Mouse (Mus musculus) hindbrain, embryonic 12.5 days (tissue): ENCODE data around the gene Add1. TPM values are rescaled to one million over a fixed set of nuclear protein-coding genes. Genes with fewer than 3 reads are reported as not detected.
A peak's percentile ranks its signal among the peaks of the same experiment; 100 is the strongest.

Experiments
- ATAC-seq: fragments of 200-750 bp; cut with Nextera tagmentation; 2 replicates; pipeline ENCODE4 v1.8.0; 2017; ENCODE audit warnings: moderate TSS enrichment; ENCODE audit not compliant: low FRiP score
- H3K27ac ChIP-seq: fragments of 300-500 bp; sonication (generic); 2 replicates; pipeline ENCODE4 v1.5.1; 2016; ENCODE audit warnings: mild to moderate bottlenecking
- H3K27me3 ChIP-seq: fragments of 300-500 bp; sonication (generic); 2 replicates; pipeline ENCODE4 v1.6.1; 2016; ENCODE audit warnings: mild to moderate bottlenecking
- H3K36me3 ChIP-seq: fragments of 300-500 bp; sonication (generic); 2 replicates; pipeline ENCODE4 v1.6.1; 2016; ENCODE audit warnings: mild to moderate bottlenecking
- H3K4me1 ChIP-seq: fragments of 300-500 bp; sonication (generic); 2 replicates; pipeline ENCODE4 v1.6.1; 2016
- H3K4me2 ChIP-seq: fragments of 300-500 bp; sonication (generic); replicated peaks from 2 replicates; pipeline ENCODE4 v1.6.1; 2016; ENCODE audit warnings: mild to moderate bottlenecking
- H3K4me3 ChIP-seq: fragments of 300-500 bp; sonication (generic); 2 replicates; pipeline ENCODE4 v1.5.1; 2016; ENCODE audit warnings: mild to moderate bottlenecking
- H3K9ac ChIP-seq: fragments of 300-500 bp; sonication (generic); 2 replicates; pipeline ENCODE4 v1.6.1; 2016; ENCODE audit warnings: mild to moderate bottlenecking, moderate library complexity
- H3K9me3 ChIP-seq: fragments of 300-500 bp; sonication (generic); replicated peaks from 2 replicates; pipeline ENCODE4 v1.6.1; 2016; ENCODE audit warnings: mild to moderate bottlenecking
- WGBS: fragments of 180-500 bp; shearing (Covaris S2); methylation state at CpG from one replicate; pipeline ENCODE4 v1.1.7; 2016; 5-methylcytosine and 5-hydroxymethylcytosine counted together
- polyA plus RNA-seq: library from polyadenylated mRNA; unstranded; fragments of >200 nt; fragmentation: Nextera tagmentation; extraction: Ambion mirVana; gene quantifications from 2 replicates; pipeline ENCODE4 v1.2.1, GENCODE M21; 2016

The Add1 gene
- polyA plus RNA-seq, 1 experiment from 2014 or later: 223 TPM

DNA sequence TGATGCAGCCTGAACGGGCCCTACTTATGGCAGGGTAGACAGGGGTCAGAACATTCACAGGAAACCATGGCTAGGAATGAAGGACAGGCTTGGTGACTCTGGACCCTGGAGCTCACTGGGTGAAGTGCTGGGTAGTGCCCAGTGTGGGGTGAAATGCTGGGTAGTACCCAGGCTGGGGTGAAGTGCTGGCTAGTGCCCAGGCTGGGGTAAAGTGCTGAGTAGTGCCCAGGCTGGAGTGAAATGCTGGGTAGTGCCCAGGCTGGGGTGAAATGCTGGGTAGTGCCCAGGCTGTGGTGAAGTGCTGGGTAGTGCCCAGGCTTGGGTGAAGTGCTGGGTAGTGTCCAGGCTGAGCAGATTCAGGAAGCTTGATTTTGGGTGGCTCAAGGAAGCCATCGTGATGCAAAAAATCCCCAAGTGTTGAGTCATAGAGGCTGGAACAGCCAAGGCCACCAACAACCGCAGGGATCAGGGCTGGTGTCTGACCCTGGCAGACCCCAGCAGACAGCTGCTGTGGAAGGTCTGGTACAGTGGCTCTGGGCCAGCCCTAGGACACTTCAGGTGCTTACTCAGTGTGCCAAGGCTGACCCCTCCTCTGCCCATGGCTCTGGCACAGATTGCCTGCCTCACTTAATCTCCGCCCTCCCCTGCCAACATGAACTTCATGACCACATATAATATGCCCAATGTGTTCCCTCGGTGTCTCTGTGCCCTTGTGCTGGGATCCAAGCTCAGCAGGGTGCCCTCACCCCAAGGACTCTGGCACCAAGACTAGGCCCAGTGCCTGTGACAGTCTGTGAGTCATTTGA, 38.5 kb upstream of the Add1 start:
- 83% methylated on average over 5 of the region's 5 CpGs for WGBS
- ATAC-seq: no peak
- H3K4me2 ChIP-seq: no peak overlapping the region

DNA sequence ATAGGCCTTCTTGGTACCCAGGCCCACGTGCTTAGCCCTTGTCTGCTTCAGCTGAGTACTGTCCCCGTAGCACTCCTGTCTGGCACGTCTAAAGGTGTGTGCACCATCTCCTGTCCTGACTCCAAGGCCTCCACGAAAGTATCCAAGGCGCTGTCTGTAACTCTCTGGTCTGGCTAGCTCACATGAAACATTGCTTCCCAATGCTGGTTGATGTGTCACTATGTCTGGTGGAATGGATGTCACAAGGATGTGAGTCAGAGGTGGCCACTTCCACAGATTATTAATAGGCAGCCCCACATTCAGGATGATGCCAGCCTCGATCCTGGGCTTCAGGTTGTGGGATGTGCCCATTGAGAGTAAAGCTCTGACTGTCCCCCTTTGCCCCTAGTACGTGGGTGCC, 37.6 kb upstream of the Add1 start:
- Histone ChIP-seq H3K27ac (no peak overlapping the region), H3K9me3 (no peaks in the 10 kb centered on the region), H3K4me3 (no peak overlapping the region), H3K4me1 (no peaks in the 10 kb centered on the region), H3K27me3 (no peaks in the 10 kb centered on the region), H3K36me3 (no peaks in the 10 kb centered on the region), H3K4me2 (no peak overlapping the region), H3K9ac (no peak overlapping the region)
- WGBS: 82% methylated on average over 7 of the region's 7 CpGs
- ATAC-seq: no peak

More for the DNA sequence above, 38.5 kb upstream of the Add1 start:
- Histone ChIP-seq H3K4me1 (no peaks in the 10 kb centered on the region), H3K27ac (no peak overlapping the region), H3K27me3 (no peaks in the 10 kb centered on the region), H3K4me3 (no peak overlapping the region), H3K9ac (no peak overlapping the region), H3K9me3 (no peaks in the 10 kb centered on the region), H3K36me3 (no peaks in the 10 kb centered on the region)

DNA sequence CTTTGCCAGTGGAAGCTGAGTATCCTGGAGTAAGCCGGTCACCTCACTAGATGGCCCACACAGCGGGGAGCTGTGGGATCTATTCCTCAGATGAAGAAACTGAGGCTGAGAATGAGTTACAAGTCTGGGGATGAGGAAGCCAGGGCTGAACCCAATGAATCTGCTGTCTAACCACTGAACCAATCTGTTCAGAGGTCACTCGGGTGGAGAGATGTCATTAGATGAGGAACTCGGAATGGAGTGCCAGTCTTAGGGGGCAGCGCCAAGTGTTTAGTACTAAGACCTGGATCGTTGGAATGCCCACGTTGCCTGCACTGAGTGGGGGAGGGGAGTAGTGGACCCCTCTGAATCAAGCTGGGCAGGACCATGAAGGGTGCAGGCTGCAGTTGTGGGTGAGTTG, 35.4 kb upstream of the Add1 start:
- Histone ChIP-seq H3K36me3 (no peaks in the 10 kb centered on the region), H3K4me3 (no peak overlapping the region), H3K9me3 (no peaks in the 10 kb centered on the region), H3K9ac (no peak overlapping the region), H3K27me3 (no peaks in the 10 kb centered on the region), H3K4me2 (no peak overlapping the region), H3K4me1 (no peaks in the 10 kb centered on the region), H3K27ac (no peak overlapping the region)
- ATAC-seq: no peak
- 78% methylated on average over 7 of the region's 7 CpGs for WGBS

- no peak for ATAC-seq
- Histone ChIP-seq H3K27me3 (no peaks in the 10 kb centered on the region), H3K36me3 (no peaks in the 10 kb centered on the region), H3K4me1 (no peaks in the 10 kb centered on the region), H3K27ac (no peak overlapping the region), H3K4me3 (no peak overlapping the region), H3K9me3 (no peaks in the 10 kb centered on the region), H3K4me2 (no peak overlapping the region), H3K9ac (no peak overlapping the region)
- 34% methylated on average over 5 of the region's 5 CpGs for WGBS
Observed at GRCm38 (mm10) chr5:34538527-34538926, 34.9 kb upstream of the Add1 start.

GRCm38 (mm10) chr5:34539121-34539520, 34.3 kb upstream of the Add1 start:
- no peaks in the 10 kb centered on the region for H3K4me1 ChIP-seq
- no peak overlapping the region for H3K4me3 ChIP-seq
- H3K27ac ChIP-seq: no peak overlapping the region
- ATAC-seq: no peak
- 90% methylated on average over 2 of the region's 2 CpGs for WGBS
- no peak overlapping the region for H3K9ac ChIP-seq
- no peak overlapping the region for H3K4me2 ChIP-seq
- no peaks in the 10 kb centered on the region for H3K36me3 ChIP-seq
- no peaks in the 10 kb centered on the region for H3K9me3 ChIP-seq
- H3K27me3 ChIP-seq: no peaks in the 10 kb centered on the region

GRCm38 (mm10) chr5:34542166-34542565, 31.3 kb upstream of the Add1 start:
- no peak overlapping the region for H3K9ac ChIP-seq
- no peak overlapping the region for H3K27ac ChIP-seq
- H3K4me3 ChIP-seq: no peak overlapping the region
- H3K4me2 ChIP-seq: no peak overlapping the region
- no peaks in the 10 kb centered on the region for H3K27me3 ChIP-seq
- ATAC-seq: no peak
- WGBS: 77% methylated on average over 1 of the region's 1 CpGs
- no peaks in the 10 kb centered on the region for H3K36me3 ChIP-seq
- no peaks in the 10 kb centered on the region for H3K4me1 ChIP-seq
- no peaks in the 10 kb centered on the region for H3K9me3 ChIP-seq

DNA sequence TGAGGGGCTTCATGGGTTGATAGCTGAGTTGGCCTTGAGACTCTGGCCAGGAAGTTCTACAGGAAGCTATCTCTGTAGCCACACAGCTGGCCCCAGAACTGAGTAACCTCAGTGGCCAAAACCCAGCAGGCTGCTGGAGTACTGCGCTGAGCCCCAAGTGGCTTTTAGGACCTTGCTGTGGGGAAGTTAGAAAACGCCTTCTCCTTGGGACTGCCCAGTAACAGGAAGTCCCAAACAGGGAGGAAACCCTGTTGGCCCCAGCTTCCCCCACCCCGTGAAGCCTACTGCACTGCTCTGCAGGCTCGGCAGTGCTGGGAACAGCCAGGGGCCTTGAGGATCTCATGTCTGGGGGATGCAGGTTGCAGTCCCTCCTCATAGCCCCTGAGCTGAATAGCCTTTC, 30.4 kb upstream of the Add1 start:
- no peak overlapping the region for H3K4me3 ChIP-seq
- no peak overlapping the region for H3K9ac ChIP-seq
- no peaks in the 10 kb centered on the region for H3K9me3 ChIP-seq
- H3K4me2 ChIP-seq: no peak overlapping the region
- 66% methylated on average over 4 of the region's 4 CpGs for WGBS
- ATAC-seq: no peak
- no peaks in the 10 kb centered on the region for H3K27me3 ChIP-seq
- H3K4me1 ChIP-seq: no peaks in the 10 kb centered on the region
- no peaks in the 10 kb centered on the region for H3K36me3 ChIP-seq
- H3K27ac ChIP-seq: no peak overlapping the region

GRCm38 (mm10) chr5:34547410-34547809, 26.1 kb upstream of the Add1 start:
- H3K27me3 ChIP-seq: no peaks in the 10 kb centered on the region
- no peak overlapping the region for H3K27ac ChIP-seq
- H3K36me3 ChIP-seq: peaks cover 15% of the 10 kb centered on the region
- no peak for ATAC-seq
- no peak overlapping the region for H3K4me3 ChIP-seq
- no peaks in the 10 kb centered on the region for H3K9me3 ChIP-seq
- H3K4me1 ChIP-seq: peaks cover 16% of the 10 kb centered on the region
- no peak overlapping the region for H3K9ac ChIP-seq
- H3K4me2 ChIP-seq: no peak overlapping the region

GRCm38 (mm10) chr5:34549135-34549482, 24.4 kb upstream of the Add1 start:
- H3K9me3 ChIP-seq: no peaks in the 10 kb centered on the region
- H3K4me2 ChIP-seq: peak overlapping the region; percentile 75
- peaks cover 16% of the 10 kb centered on the region for H3K4me1 ChIP-seq
- WGBS: 35% methylated on average over 8 of the region's 8 CpGs
- peak; percentile 17 for ATAC-seq
- peaks cover 25% of the 10 kb centered on the region for H3K36me3 ChIP-seq
- H3K9ac ChIP-seq: peak overlapping the region; percentile 92
- H3K4me3 ChIP-seq: peak overlapping the region; percentile 79
- H3K27ac ChIP-seq: no peak overlapping the region
- H3K27me3 ChIP-seq: no peaks in the 10 kb centered on the region

GRCm38 (mm10) chr5:34549483-34550221, 23.8 kb upstream of the Add1 start:
- Histone ChIP-seq H3K4me1 (peaks cover 16% of the 10 kb centered on the region), H3K9ac (peak overlapping the region; percentile 92), H3K36me3 (peaks cover 29% of the 10 kb centered on the region), H3K27me3 (no peaks in the 10 kb centered on the region), H3K27ac (peak overlapping the region; percentile 76), H3K4me2 (peak overlapping the region; percentile 75), H3K9me3 (no peaks in the 10 kb centered on the region), H3K4me3 (peak overlapping the region; percentile 79)
- WGBS: under 1% methylated on average over 49 of the region's 49 CpGs
- ATAC-seq: peak; percentile 84

GRCm38 (mm10) chr5:34550251-34550650, 23.2 kb upstream of the Add1 start:
- H3K27ac ChIP-seq: peak overlapping the region; percentile 76
- ATAC-seq: peak; percentile 29; the same call in 1 of the 2 replicates
- no peaks in the 10 kb centered on the region for H3K27me3 ChIP-seq
- peak overlapping the region; percentile 75 for H3K4me2 ChIP-seq
- peaks cover 16% of the 10 kb centered on the region for H3K4me1 ChIP-seq
- H3K9me3 ChIP-seq: no peaks in the 10 kb centered on the region
- WGBS: 14% methylated on average over 6 of the region's 6 CpGs
- peak overlapping the region; percentile 79 for H3K4me3 ChIP-seq
- H3K36me3 ChIP-seq: peaks cover 34% of the 10 kb centered on the region
- peak overlapping the region; percentile 92 for H3K9ac ChIP-seq

GRCm38 (mm10) chr5:34551821-34552220, 21.6 kb upstream of the Add1 start:
- H3K4me3 ChIP-seq: no peak overlapping the region
- no peaks in the 10 kb centered on the region for H3K27me3 ChIP-seq
- H3K4me2 ChIP-seq: peak overlapping the region; percentile 75; the same call in 1 of the 2 replicates
- H3K27ac ChIP-seq: no peak overlapping the region
- H3K36me3 ChIP-seq: peaks cover 50% of the 10 kb centered on the region
- H3K9me3 ChIP-seq: no peaks in the 10 kb centered on the region
- WGBS: 91% methylated on average over 4 of the region's 4 CpGs
- no peak for ATAC-seq
- H3K9ac ChIP-seq: no peak overlapping the region
- peaks cover 16% of the 10 kb centered on the region for H3K4me1 ChIP-seq

- Histone ChIP-seq H3K4me3 (no peak overlapping the region), H3K27ac (no peak overlapping the region), H3K4me2 (no peak overlapping the region), H3K36me3 (peaks cover 55% of the 10 kb centered on the region), H3K9me3 (no peaks in the 10 kb centered on the region), H3K27me3 (no peaks in the 10 kb centered on the region), H3K4me1 (no peaks in the 10 kb centered on the region), H3K9ac (no peak overlapping the region)
- WGBS: 95% methylated on average over 1 of the region's 1 CpGs
- ATAC-seq: no peak
Observed at GRCm38 (mm10) chr5:34563854-34564253, 9.6 kb upstream of the Add1 start.
